Mouse (Mus musculus): ENCODE data around the gene Slc24a3. TPM values are rescaled to one million over a fixed set of nuclear protein-coding genes. Genes with fewer than 3 reads are reported as not detected.

The Slc24a3 gene
- total RNA-seq, 2 experiments from 2014 or later = 165 to 174 TPM

- no peak for DNase-seq (ENCODE audit: low spot score in 2 of 2)
Observed at GRCm38 (mm10) chr2:145421889-145422212, 254.3 kb downstream of the Slc24a3 start.

GRCm38 (mm10) chr2:145429982-145430381, 262.4 kb downstream of the Slc24a3 start:
- DNase-seq (ENCODE audit: low spot score in 2 of 2) = no peak

- no peak for DNase-seq (ENCODE audit: low spot score in 2 of 2)
Observed at GRCm38 (mm10) chr2:145434068-145434467, 266.5 kb downstream of the Slc24a3 start.

- no peak for DNase-seq (ENCODE audit: low spot score in 2 of 2)
Observed at GRCm38 (mm10) chr2:145438336-145438735, 270.8 kb downstream of the Slc24a3 start.

GRCm38 (mm10) chr2:145439755-145440154, 272.2 kb downstream of the Slc24a3 start:
- no peak for DNase-seq (ENCODE audit: low spot score in 2 of 2)

- no peak for DNase-seq (ENCODE audit: low spot score in 2 of 2)
Observed at GRCm38 (mm10) chr2:145457106-145457747, 289.7 kb downstream of the Slc24a3 start.

- DNase-seq (ENCODE audit: low spot score in 2 of 2) = no peak
Observed at GRCm38 (mm10) chr2:145460854-145461423, 293.4 kb downstream of the Slc24a3 start.

- no peak for DNase-seq (ENCODE audit: low spot score in 2 of 2)
Observed at GRCm38 (mm10) chr2:145462253-145462652, 294.7 kb downstream of the Slc24a3 start.

GRCm38 (mm10) chr2:145468701-145469325, 301.3 kb downstream of the Slc24a3 start:
- DNase-seq (ENCODE audit: low spot score in 2 of 2) = no peak

GRCm38 (mm10) chr2:145477484-145477883, 309.9 kb downstream of the Slc24a3 start:
- no peak for DNase-seq (ENCODE audit: low spot score in 2 of 2)

- DNase-seq (ENCODE audit: low spot score in 2 of 2) = no peak
Observed at GRCm38 (mm10) chr2:145479676-145480075, 312.1 kb downstream of the Slc24a3 start.

GRCm38 (mm10) chr2:145500231-145500630, 332.7 kb downstream of the Slc24a3 start:
- DNase-seq (ENCODE audit: low spot score in 2 of 2) = no peak

GRCm38 (mm10) chr2:145501472-145501871, 333.9 kb downstream of the Slc24a3 start:
- no peak for DNase-seq (ENCODE audit: low spot score in 2 of 2)

GRCm38 (mm10) chr2:145507702-145508101, 340.1 kb downstream of the Slc24a3 start:
- DNase-seq (ENCODE audit: low spot score in 2 of 2) = no peak

GRCm38 (mm10) chr2:145510650-145511225, 343.2 kb downstream of the Slc24a3 start:
- DNase-seq (ENCODE audit: low spot score in 2 of 2) = no peak

GRCm38 (mm10) chr2:145515956-145516355, 348.4 kb downstream of the Slc24a3 start:
- no peak for DNase-seq (ENCODE audit: low spot score in 2 of 2)

GRCm38 (mm10) chr2:145517346-145517745, 349.8 kb downstream of the Slc24a3 start:
- peak; percentile 88 to 93 for DNase-seq (ENCODE audit: low spot score in 2 of 2)

- peak in 1 of 2 experiments; percentile 25 for DNase-seq (ENCODE audit: low spot score in 2 of 2)
Observed at GRCm38 (mm10) chr2:145522017-145522416, 354.5 kb downstream of the Slc24a3 start.

GRCm38 (mm10) chr2:145523381-145523780, 355.8 kb downstream of the Slc24a3 start:
- DNase-seq (ENCODE audit: low spot score in 2 of 2) = no peak

GRCm38 (mm10) chr2:145527151-145527550, 359.6 kb downstream of the Slc24a3 start:
- no peak for DNase-seq (ENCODE audit: low spot score in 2 of 2)

GRCm38 (mm10) chr2:145530941-145531353, 363.4 kb downstream of the Slc24a3 start:
- DNase-seq (ENCODE audit: low spot score in 2 of 2) = peak in 1 of 2 experiments; percentile 30

GRCm38 (mm10) chr2:145533086-145533485, 365.5 kb downstream of the Slc24a3 start:
- no peak for DNase-seq (ENCODE audit: low spot score in 2 of 2)
